Mouse (Mus musculus): ENCODE data around the gene Elmod3. TPM values are rescaled to one million over a fixed set of nuclear protein-coding genes. Genes with fewer than 3 reads are reported as not detected.
A peak's percentile ranks its signal among the peaks of the same experiment; 100 is the strongest.

Elmod3 gene
- polyA plus RNA-seq, 1 experiment from 2014 or later: 17.0 TPM

GRCm38 (mm10) chr6:72527070-72527469, 71.1 kb downstream of the Elmod3 start:
- Histone ChIP-seq H3K4me3 (ENCODE audit: low read depth, low read length) (no peak overlapping the region), H3K4me1 (ENCODE audit: control insufficient read depth, insufficient read depth, low read length) (no peaks in the 10 kb centered on the region), H3K27ac (ENCODE audit: low read depth, low read length) (no peak overlapping the region), H3K4me2 (ENCODE audit: low read depth) (no peak overlapping the region), H3K27me3 (ENCODE audit: control insufficient read depth, insufficient read depth, low read length) (no peaks in the 10 kb centered on the region), H3K9me3 (ENCODE audit: control insufficient read depth, low read length) (no peaks in the 10 kb centered on the region), H3K36me3 (ENCODE audit: control insufficient read depth, insufficient read depth, low read length) (no peaks in the 10 kb centered on the region), H3K9ac (ENCODE audit: low read length) (no peak overlapping the region)
- ATAC-seq (ENCODE audit: insufficient read depth, low FRiP score, low TSS enrichment) (no peak), DNase-seq (ENCODE audit: low spot score) (no peak)
- WGBS: 90% methylated on average over 4 of the region's 4 CpGs

- Histone ChIP-seq H3K9me3 (ENCODE audit: control insufficient read depth, low read length) (no peaks in the 10 kb centered on the region), H3K4me3 (ENCODE audit: low read depth, low read length) (no peak overlapping the region), H3K4me1 (ENCODE audit: control insufficient read depth, insufficient read depth, low read length) (peaks cover 12% of the 10 kb centered on the region), H3K9ac (ENCODE audit: low read length) (no peak overlapping the region), H3K27me3 (ENCODE audit: control insufficient read depth, insufficient read depth, low read length) (no peaks in the 10 kb centered on the region), H3K36me3 (ENCODE audit: control insufficient read depth, insufficient read depth, low read length) (no peaks in the 10 kb centered on the region), H3K4me2 (ENCODE audit: low read depth) (no peak overlapping the region), H3K27ac (ENCODE audit: low read depth, low read length) (no peak overlapping the region)
- WGBS: 86% methylated on average over 2 of the region's 2 CpGs
- ATAC-seq (ENCODE audit: insufficient read depth, low FRiP score, low TSS enrichment) (no peak), DNase-seq (ENCODE audit: low spot score) (no peak)
These were observed 74.1 kb downstream of the Elmod3 start for GRCm38 (mm10) chr6:72524160-72524559.

- Histone ChIP-seq H3K9ac (ENCODE audit: low read length) (no peak overlapping the region), H3K4me1 (ENCODE audit: control insufficient read depth, insufficient read depth, low read length) (peaks cover 17% of the 10 kb centered on the region), H3K27ac (ENCODE audit: low read depth, low read length) (no peak overlapping the region), H3K36me3 (ENCODE audit: control insufficient read depth, insufficient read depth, low read length) (no peaks in the 10 kb centered on the region), H3K4me2 (ENCODE audit: low read depth) (no peak overlapping the region), H3K4me3 (ENCODE audit: low read depth, low read length) (no peak overlapping the region), H3K27me3 (ENCODE audit: control insufficient read depth, insufficient read depth, low read length) (no peaks in the 10 kb centered on the region), H3K9me3 (ENCODE audit: control insufficient read depth, low read length) (no peaks in the 10 kb centered on the region)
- no peak for ATAC-seq (ENCODE audit: insufficient read depth, low FRiP score, low TSS enrichment)
- 70% methylated on average over 4 of the region's 4 CpGs for WGBS
- no peak for DNase-seq (ENCODE audit: low spot score)
These were observed 75.0 kb downstream of the Elmod3 start for GRCm38 (mm10) chr6:72523222-72523621.

GRCm38 (mm10) chr6:72522288-72522687, 75.9 kb downstream of the Elmod3 start:
- DNase-seq (ENCODE audit: low spot score): no peak
- no peak overlapping the region for H3K9ac ChIP-seq (ENCODE audit: low read length)
- no peaks in the 10 kb centered on the region for H3K27me3 ChIP-seq (ENCODE audit: control insufficient read depth, insufficient read depth, low read length)
- H3K4me1 ChIP-seq (ENCODE audit: control insufficient read depth, insufficient read depth, low read length): peaks cover 17% of the 10 kb centered on the region
- 65% methylated on average over 5 of the region's 5 CpGs for WGBS
- ATAC-seq (ENCODE audit: insufficient read depth, low FRiP score, low TSS enrichment): no peak
- H3K9me3 ChIP-seq (ENCODE audit: control insufficient read depth, low read length): no peaks in the 10 kb centered on the region
- no peak overlapping the region for H3K4me3 ChIP-seq (ENCODE audit: low read depth, low read length)
- no peak overlapping the region for H3K27ac ChIP-seq (ENCODE audit: low read depth, low read length)
- no peak overlapping the region for H3K4me2 ChIP-seq (ENCODE audit: low read depth)
- H3K36me3 ChIP-seq (ENCODE audit: control insufficient read depth, insufficient read depth, low read length): no peaks in the 10 kb centered on the region

- WGBS: 90% methylated on average over 5 of the region's 5 CpGs
- H3K27ac ChIP-seq (ENCODE audit: low read depth, low read length): peak within 1 kb of the TSS; percentile 91; the same call in 1 of the 2 replicates
- H3K9ac ChIP-seq (ENCODE audit: low read length): no peak within 1 kb of the TSS
- H3K36me3 ChIP-seq (ENCODE audit: control insufficient read depth, insufficient read depth, low read length): no peaks in the 10 kb centered on the region
- no peaks in the 10 kb centered on the region for H3K9me3 ChIP-seq (ENCODE audit: control insufficient read depth, low read length)
- no peak for DNase-seq (ENCODE audit: low spot score)
- H3K27me3 ChIP-seq (ENCODE audit: control insufficient read depth, insufficient read depth, low read length): no peaks in the 10 kb centered on the region
- H3K4me2 ChIP-seq (ENCODE audit: low read depth): no peak within 1 kb of the TSS
- peaks cover 17% of the 10 kb centered on the region for H3K4me1 ChIP-seq (ENCODE audit: control insufficient read depth, insufficient read depth, low read length)
- H3K4me3 ChIP-seq (ENCODE audit: low read depth, low read length): no peak within 1 kb of the TSS
- ATAC-seq (ENCODE audit: insufficient read depth, low FRiP score, low TSS enrichment): no peak
These were observed 76.6 kb downstream of the Elmod3 start, which contains the start of gene Sh2d6 for GRCm38 (mm10) chr6:72521607-72522006. Gene Sh2d6, minus strand, starts transcription at chr6:72521707.

GRCm38 (mm10) chr6:72520904-72521303, 77.3 kb downstream of the Elmod3 start:
- H3K9ac ChIP-seq (ENCODE audit: low read length): no peak overlapping the region
- DNase-seq (ENCODE audit: low spot score) (no peak), ATAC-seq (ENCODE audit: insufficient read depth, low FRiP score, low TSS enrichment) (no peak)
- no peaks in the 10 kb centered on the region for H3K36me3 ChIP-seq (ENCODE audit: control insufficient read depth, insufficient read depth, low read length)
- peaks cover 17% of the 10 kb centered on the region for H3K4me1 ChIP-seq (ENCODE audit: control insufficient read depth, insufficient read depth, low read length)
- no peak overlapping the region for H3K4me3 ChIP-seq (ENCODE audit: low read depth, low read length)
- no peak overlapping the region for H3K4me2 ChIP-seq (ENCODE audit: low read depth)
- no peaks in the 10 kb centered on the region for H3K27me3 ChIP-seq (ENCODE audit: control insufficient read depth, insufficient read depth, low read length)
- WGBS: 88% methylated on average over 5 of the region's 5 CpGs
- H3K27ac ChIP-seq (ENCODE audit: low read depth, low read length): no peak overlapping the region
- no peaks in the 10 kb centered on the region for H3K9me3 ChIP-seq (ENCODE audit: control insufficient read depth, low read length)

- no peak overlapping the region for H3K4me3 ChIP-seq (ENCODE audit: low read depth, low read length)
- WGBS: 7% methylated on average over 10 of the region's 10 CpGs
- peak overlapping the region; percentile 91 for H3K27ac ChIP-seq (ENCODE audit: low read depth, low read length)
- H3K9ac ChIP-seq (ENCODE audit: low read length): peak overlapping the region; percentile 19
- DNase-seq (ENCODE audit: low spot score) (peak; percentile 80), ATAC-seq (ENCODE audit: insufficient read depth, low FRiP score, low TSS enrichment) (peak; percentile 85)
- no peaks in the 10 kb centered on the region for H3K9me3 ChIP-seq (ENCODE audit: control insufficient read depth, low read length)
- peaks cover 17% of the 10 kb centered on the region for H3K4me1 ChIP-seq (ENCODE audit: control insufficient read depth, insufficient read depth, low read length)
- no peaks in the 10 kb centered on the region for H3K27me3 ChIP-seq (ENCODE audit: control insufficient read depth, insufficient read depth, low read length)
- no peaks in the 10 kb centered on the region for H3K36me3 ChIP-seq (ENCODE audit: control insufficient read depth, insufficient read depth, low read length)
- H3K4me2 ChIP-seq (ENCODE audit: low read depth): peak overlapping the region; percentile 18
These were observed 78.1 kb downstream of the Elmod3 start for GRCm38 (mm10) chr6:72519892-72520663.

- 25% methylated on average over 8 of the region's 8 CpGs for WGBS
- Histone ChIP-seq H3K4me2 (ENCODE audit: low read depth) (peak overlapping the region; percentile 18; the same call in 1 of the 2 replicates), H3K4me3 (ENCODE audit: low read depth, low read length) (no peak overlapping the region)
These were observed 78.9 kb downstream of the Elmod3 start for GRCm38 (mm10) chr6:72519303-72519702.

GRCm38 (mm10) chr6:72518842-72519241, 79.4 kb downstream of the Elmod3 start:
- Histone ChIP-seq H3K4me1 (ENCODE audit: control insufficient read depth, insufficient read depth, low read length) (peaks cover 17% of the 10 kb centered on the region), H3K9ac (ENCODE audit: low read length) (no peak overlapping the region), H3K4me2 (ENCODE audit: low read depth) (no peak overlapping the region), H3K9me3 (ENCODE audit: control insufficient read depth, low read length) (no peaks in the 10 kb centered on the region), H3K4me3 (ENCODE audit: low read depth, low read length) (no peak overlapping the region), H3K36me3 (ENCODE audit: control insufficient read depth, insufficient read depth, low read length) (no peaks in the 10 kb centered on the region), H3K27me3 (ENCODE audit: control insufficient read depth, insufficient read depth, low read length) (no peaks in the 10 kb centered on the region), H3K27ac (ENCODE audit: low read depth, low read length) (peak overlapping the region; percentile 91)
- 83% methylated on average over 1 of the region's 1 CpGs for WGBS
- ATAC-seq (ENCODE audit: insufficient read depth, low FRiP score, low TSS enrichment) (no peak), DNase-seq (ENCODE audit: low spot score) (no peak)

More at GRCm38 (mm10) chr6:72519303-72519702, 78.9 kb downstream of the Elmod3 start:
- Histone ChIP-seq H3K9me3 (ENCODE audit: control insufficient read depth, low read length) (no peaks in the 10 kb centered on the region), H3K27ac (ENCODE audit: low read depth, low read length) (peak overlapping the region; percentile 91), H3K4me1 (ENCODE audit: control insufficient read depth, insufficient read depth, low read length) (peaks cover 17% of the 10 kb centered on the region), H3K36me3 (ENCODE audit: control insufficient read depth, insufficient read depth, low read length) (no peaks in the 10 kb centered on the region), H3K9ac (ENCODE audit: low read length) (no peak overlapping the region; the same call in 1 of the 2 replicates), H3K27me3 (ENCODE audit: control insufficient read depth, insufficient read depth, low read length) (no peaks in the 10 kb centered on the region)
- ATAC-seq (ENCODE audit: insufficient read depth, low FRiP score, low TSS enrichment): peak; percentile 29; the same call in 1 of the 2 replicates
- DNase-seq (ENCODE audit: low spot score): no peak

Data from neural tube, embryonic 11.5 days (tissue).